Mouse (Mus musculus): ENCODE results near the gene Arhgef7. TPM values are rescaled to one million over a fixed set of nuclear protein-coding genes. Genes with fewer than 3 reads are reported as not detected.

Arhgef7 gene
- total RNA-seq, 1 experiment: 33.0 TPM

DNA sequence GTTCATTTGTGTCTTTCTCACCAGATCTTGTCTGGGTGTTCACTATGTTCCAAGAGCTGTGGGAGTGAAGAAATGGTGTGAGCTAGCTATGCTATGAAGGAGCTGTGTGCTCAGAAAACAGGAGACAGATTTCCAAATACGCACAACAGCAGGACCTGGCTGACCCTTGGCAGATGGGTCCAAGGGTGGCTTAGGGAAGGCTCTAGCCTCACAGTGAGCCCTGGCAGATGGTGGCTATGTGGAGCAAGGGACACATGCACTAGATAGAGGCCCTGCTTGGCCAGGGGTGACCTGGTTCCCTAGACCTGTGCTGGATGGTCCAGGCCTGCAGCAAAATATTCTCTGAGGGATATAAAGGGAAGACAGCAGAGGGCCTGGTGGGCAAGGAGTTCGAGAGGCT lies 13.3 kb downstream of the Arhgef7 start:
- no peak overlapping the region for H3K9ac ChIP-seq (ENCODE audit: insufficient read depth, low read depth, low read length, poor library complexity, severe bottlenecking)
- no peaks in the 10 kb centered on the region for H3K9me3 ChIP-seq (ENCODE audit: control insufficient read depth, insufficient read depth, low read depth, low read length)
- no peak overlapping the region for H3K27ac ChIP-seq (ENCODE audit: insufficient read depth, low read depth, low read length, poor library complexity, severe bottlenecking)
- H3K36me3 ChIP-seq (ENCODE audit: control insufficient read depth, insufficient read depth, low read length, poor library complexity, severe bottlenecking): no peaks in the 10 kb centered on the region
- H3K4me1 ChIP-seq (ENCODE audit: control insufficient read depth in 2 of 2, insufficient read depth in 2 of 2, low read length in 2 of 2, poor library complexity in 1 of 2): no peaks in the 10 kb centered on the region
- H3K4me3 ChIP-seq (ENCODE audit: insufficient read depth in 1 of 2, low read depth in 1 of 2, low read length in 2 of 2, poor library complexity in 1 of 2, severe bottlenecking in 1 of 2): no peak overlapping the region
- in situ Hi-C loops (cut with MboI; ENCODE audit: low sequenced_read_pairs in 2 of 2, unreplicated experiment in 2 of 2): no loop called here
- DNase-seq (ENCODE audit: low read depth, low spot score): no peak
- TF ChIP-seq MAFK (IDR thresholded peaks at IDR 0.05; ENCODE audit: insufficient read depth, low read depth, low read length) (no peak), ZNF384 (IDR thresholded peaks at IDR 0.05; ENCODE audit: low read depth, low read length) (no peak), CHD2 (IDR thresholded peaks at IDR 0.05; ENCODE audit: low read depth, low read length) (no peak), ZC3H11A (IDR thresholded peaks at IDR 0.05; ENCODE audit: borderline replicate concordance, low read depth, low read length) (no peak), HCFC1 (IDR thresholded peaks at IDR 0.05; ENCODE audit: borderline replicate concordance, insufficient read depth, low read length) (no peak)

- TF ChIP-seq ZC3H11A (IDR thresholded peaks at IDR 0.05; ENCODE audit: borderline replicate concordance, low read depth, low read length) (no peak), MAFK (IDR thresholded peaks at IDR 0.05; ENCODE audit: insufficient read depth, low read depth, low read length) (no peak), CHD2 (IDR thresholded peaks at IDR 0.05; ENCODE audit: low read depth, low read length) (no peak), HCFC1 (IDR thresholded peaks at IDR 0.05; ENCODE audit: borderline replicate concordance, insufficient read depth, low read length) (no peak), ZNF384 (IDR thresholded peaks at IDR 0.05; ENCODE audit: low read depth, low read length) (no peak)
- no peak overlapping the region for H3K4me3 ChIP-seq (ENCODE audit: insufficient read depth in 1 of 2, low read depth in 1 of 2, low read length in 2 of 2, poor library complexity in 1 of 2, severe bottlenecking in 1 of 2)
- H3K9ac ChIP-seq (ENCODE audit: insufficient read depth, low read depth, low read length, poor library complexity, severe bottlenecking): no peak overlapping the region
- H3K36me3 ChIP-seq (ENCODE audit: control insufficient read depth, insufficient read depth, low read length, poor library complexity, severe bottlenecking): no peaks in the 10 kb centered on the region
- H3K4me1 ChIP-seq (ENCODE audit: control insufficient read depth in 2 of 2, insufficient read depth in 2 of 2, low read length in 2 of 2, poor library complexity in 1 of 2): peaks cover 0 to 2% of the 10 kb centered on the region in 2 experiments; a peak in 1 of 4 replicates
- H3K9me3 ChIP-seq (ENCODE audit: control insufficient read depth, insufficient read depth, low read depth, low read length): no peaks in the 10 kb centered on the region
- H3K27ac ChIP-seq (ENCODE audit: insufficient read depth, low read depth, low read length, poor library complexity, severe bottlenecking): no peak overlapping the region
- in situ Hi-C loops (cut with MboI; ENCODE audit: low sequenced_read_pairs in 2 of 2, unreplicated experiment in 2 of 2): no loop called here
- DNase-seq (ENCODE audit: low read depth, low spot score): no peak
Measured at GRCm38 (mm10) chr8:11743580-11743979, 16.1 kb downstream of the Arhgef7 start.

GRCm38 (mm10) chr8:11746850-11747600 lies 19.5 kb downstream of the Arhgef7 start:
- H3K36me3 ChIP-seq (ENCODE audit: control insufficient read depth, insufficient read depth, low read length, poor library complexity, severe bottlenecking): no peaks in the 10 kb centered on the region
- no peak for TF ChIP-seq ZC3H11A (IDR thresholded peaks at IDR 0.05; ENCODE audit: borderline replicate concordance, low read depth, low read length)
- no peak for TF ChIP-seq ZNF384 (IDR thresholded peaks at IDR 0.05; ENCODE audit: low read depth, low read length)
- no peak for TF ChIP-seq HCFC1 (IDR thresholded peaks at IDR 0.05; ENCODE audit: borderline replicate concordance, insufficient read depth, low read length)
- no peak for TF ChIP-seq MAFK (IDR thresholded peaks at IDR 0.05; ENCODE audit: insufficient read depth, low read depth, low read length)
- TF ChIP-seq CHD2 (IDR thresholded peaks at IDR 0.05; ENCODE audit: low read depth, low read length): no peak
- in situ Hi-C loops (cut with MboI; ENCODE audit: low sequenced_read_pairs in 2 of 2, unreplicated experiment in 2 of 2): no loop called here
- no peaks in the 10 kb centered on the region for H3K9me3 ChIP-seq (ENCODE audit: control insufficient read depth, insufficient read depth, low read depth, low read length)
- no peak for DNase-seq (ENCODE audit: low read depth, low spot score)
- H3K9ac ChIP-seq (ENCODE audit: insufficient read depth, low read depth, low read length, poor library complexity, severe bottlenecking): no peak overlapping the region
- no peak overlapping the region; a peak in 1 of 4 replicates for H3K4me3 ChIP-seq (ENCODE audit: insufficient read depth in 1 of 2, low read depth in 1 of 2, low read length in 2 of 2, poor library complexity in 1 of 2, severe bottlenecking in 1 of 2)
- peaks cover 0 to 2% of the 10 kb centered on the region in 2 experiments; a peak in 1 of 4 replicates for H3K4me1 ChIP-seq (ENCODE audit: control insufficient read depth in 2 of 2, insufficient read depth in 2 of 2, low read length in 2 of 2, poor library complexity in 1 of 2)
- H3K27ac ChIP-seq (ENCODE audit: insufficient read depth, low read depth, low read length, poor library complexity, severe bottlenecking): no peak overlapping the region

GRCm38 (mm10) chr8:11749472-11749871 lies 22.0 kb downstream of the Arhgef7 start:
- in situ Hi-C loops (cut with MboI; ENCODE audit: low sequenced_read_pairs in 2 of 2, unreplicated experiment in 2 of 2): no loop called here
- TF ChIP-seq MAFK (IDR thresholded peaks at IDR 0.05; ENCODE audit: insufficient read depth, low read depth, low read length) (no peak), CHD2 (IDR thresholded peaks at IDR 0.05; ENCODE audit: low read depth, low read length) (no peak), ZC3H11A (IDR thresholded peaks at IDR 0.05; ENCODE audit: borderline replicate concordance, low read depth, low read length) (no peak), HCFC1 (IDR thresholded peaks at IDR 0.05; ENCODE audit: borderline replicate concordance, insufficient read depth, low read length) (no peak), ZNF384 (IDR thresholded peaks at IDR 0.05; ENCODE audit: low read depth, low read length) (no peak)
- no peak for DNase-seq (ENCODE audit: low read depth, low spot score)

More at GRCm38 (mm10) chr8:11749472-11749871, 22.0 kb downstream of the Arhgef7 start:
- Histone ChIP-seq H3K9me3 (ENCODE audit: control insufficient read depth, insufficient read depth, low read depth, low read length) (no peaks in the 10 kb centered on the region), H3K27ac (ENCODE audit: insufficient read depth, low read depth, low read length, poor library complexity, severe bottlenecking) (no peak overlapping the region), H3K9ac (ENCODE audit: insufficient read depth, low read depth, low read length, poor library complexity, severe bottlenecking) (no peak overlapping the region), H3K4me3 (ENCODE audit: insufficient read depth in 1 of 2, low read depth in 1 of 2, low read length in 2 of 2, poor library complexity in 1 of 2, severe bottlenecking in 1 of 2) (no peak overlapping the region), H3K36me3 (ENCODE audit: control insufficient read depth, insufficient read depth, low read length, poor library complexity, severe bottlenecking) (no peaks in the 10 kb centered on the region), H3K4me1 (ENCODE audit: control insufficient read depth in 2 of 2, insufficient read depth in 2 of 2, low read length in 2 of 2, poor library complexity in 1 of 2) (peaks cover 0 to 2% of the 10 kb centered on the region in 2 experiments; a peak in 1 of 4 replicates)
